Mouse (Mus musculus) forebrain, embryonic 10.5 days (tissue): ENCODE measurements at regions not wholly inside any gene's neighbourhood (a gene's known extent, or its start where the extent isn't known, plus 50 kb on each side); places are given as distances from the start of the nearest gene placed in this dataset.

Experiments used
- DNase-seq: peaks from one replicate; pipeline ENCODE4 v3.0.0-alpha.2; 2017; ENCODE audit warnings: low spot score; ENCODE audit errors: extremely low spot score
- H3K27ac ChIP-seq: fragments of 300-500 bp; sonication (generic); 2 replicates; pipeline ENCODE4 v1.5.1; 2016; ENCODE audit warnings: mild to moderate bottlenecking
- H3K27me3 ChIP-seq: fragments of 300-500 bp; sonication (generic); 2 replicates; pipeline ENCODE4 v1.6.1; 2016; ENCODE audit warnings: mild to moderate bottlenecking; ENCODE audit not compliant: poor library complexity, severe bottlenecking
- H3K36me3 ChIP-seq: fragments of 300-500 bp; sonication (generic); replicated peaks from 2 replicates; pipeline ENCODE4 v1.6.1; 2016; ENCODE audit warnings: mild to moderate bottlenecking, moderate library complexity
- H3K4me1 ChIP-seq: fragments of 300-500 bp; sonication (generic); 2 replicates; pipeline ENCODE4 v1.6.1; 2016
- H3K4me3 ChIP-seq: fragments of 300-500 bp; sonication (generic); 2 replicates; pipeline ENCODE4 v1.5.1; 2016; ENCODE audit warnings: mild to moderate bottlenecking, moderate library complexity
- H3K9me3 ChIP-seq: fragments of 300-500 bp; sonication (generic); 2 replicates; pipeline ENCODE4 v1.6.1; 2016; ENCODE audit warnings: mild to moderate bottlenecking, moderate library complexity
- WGBS: fragments of 180-500 bp; shearing (Covaris S2); methylation state at CpG from one replicate; pipeline ENCODE4 v1.1.7; 2016; 5-methylcytosine and 5-hydroxymethylcytosine counted together

- WGBS, result 91% methylated on average over 5 of the region's 5 CpGs
- Histone ChIP-seq H3K27ac (no peak overlapping the region), H3K36me3 (no peaks in the 10 kb centered on the region), H3K9me3 (no peaks in the 10 kb centered on the region), H3K27me3 (no peaks in the 10 kb centered on the region), H3K4me3 (no peak overlapping the region), H3K4me1 (no peaks in the 10 kb centered on the region)
- no peak for DNase-seq
These were observed 424.8 kb upstream of the Sall1 start for GRCm38 (mm10) chr8:89468782-89469220.

- peaks cover 9% of the 10 kb centered on the region for H3K4me1 ChIP-seq
- 92% methylated on average over 13 of the region's 13 CpGs for WGBS
- no peak for DNase-seq
- no peak overlapping the region for H3K27ac ChIP-seq
- no peak overlapping the region for H3K4me3 ChIP-seq
- no peaks in the 10 kb centered on the region for H3K27me3 ChIP-seq
- H3K9me3 ChIP-seq, result no peaks in the 10 kb centered on the region
- H3K36me3 ChIP-seq, result no peaks in the 10 kb centered on the region
These were observed 421.3 kb upstream of the Sall1 start for GRCm38 (mm10) chr8:89465211-89465753.

GRCm38 (mm10) chr8:89456517-89456916, 412.6 kb upstream of the Sall1 start:
- 56% methylated on average over 4 of the region's 4 CpGs for WGBS
- no peak overlapping the region for H3K4me3 ChIP-seq

GRCm38 (mm10) chr8:89455731-89456130, 411.8 kb upstream of the Sall1 start:
- DNase-seq, result no peak
- Histone ChIP-seq H3K36me3 (no peaks in the 10 kb centered on the region), H3K4me1 (peaks cover 10% of the 10 kb centered on the region), H3K4me3 (no peak overlapping the region), H3K9me3 (no peaks in the 10 kb centered on the region), H3K27ac (no peak overlapping the region), H3K27me3 (peaks cover 8% of the 10 kb centered on the region)
- 81% methylated on average over 5 of the region's 5 CpGs for WGBS

More at GRCm38 (mm10) chr8:89456517-89456916, 412.6 kb upstream of the Sall1 start:
- Histone ChIP-seq H3K36me3 (no peaks in the 10 kb centered on the region), H3K27me3 (peaks cover 8% of the 10 kb centered on the region), H3K27ac (no peak overlapping the region), H3K9me3 (no peaks in the 10 kb centered on the region), H3K4me1 (peaks cover 10% of the 10 kb centered on the region)
- no peak for DNase-seq

GRCm38 (mm10) chr8:89454197-89454596, 410.2 kb upstream of the Sall1 start:
- 86% methylated on average over 7 of the region's 7 CpGs for WGBS
- H3K4me1 ChIP-seq, result peaks cover 10% of the 10 kb centered on the region
- H3K9me3 ChIP-seq, result no peaks in the 10 kb centered on the region
- H3K27me3 ChIP-seq, result peaks cover 8% of the 10 kb centered on the region
- no peak for DNase-seq
- H3K36me3 ChIP-seq, result no peaks in the 10 kb centered on the region
- no peak overlapping the region for H3K27ac ChIP-seq
- H3K4me3 ChIP-seq, result no peak overlapping the region

- peaks cover 10% of the 10 kb centered on the region for H3K4me1 ChIP-seq
- no peaks in the 10 kb centered on the region for H3K9me3 ChIP-seq
- H3K27ac ChIP-seq, result no peak overlapping the region
- peaks cover 8% of the 10 kb centered on the region for H3K27me3 ChIP-seq
- no peak for DNase-seq
- 93% methylated on average over 2 of the region's 2 CpGs for WGBS
- H3K4me3 ChIP-seq, result no peak overlapping the region
- H3K36me3 ChIP-seq, result no peaks in the 10 kb centered on the region
These were observed 409.8 kb upstream of the Sall1 start for GRCm38 (mm10) chr8:89453724-89454123.

GRCm38 (mm10) chr8:89444466-89444865, 400.5 kb upstream of the Sall1 start:
- WGBS, result 87% methylated on average over 5 of the region's 5 CpGs
- no peak overlapping the region for H3K27ac ChIP-seq
- no peaks in the 10 kb centered on the region for H3K36me3 ChIP-seq
- DNase-seq, result no peak
- no peaks in the 10 kb centered on the region for H3K9me3 ChIP-seq
- H3K4me3 ChIP-seq, result no peak overlapping the region
- no peaks in the 10 kb centered on the region for H3K27me3 ChIP-seq
- no peaks in the 10 kb centered on the region for H3K4me1 ChIP-seq

GRCm38 (mm10) chr8:89439304-89439703, 395.3 kb upstream of the Sall1 start:
- Histone ChIP-seq H3K27ac (no peak overlapping the region), H3K4me1 (no peaks in the 10 kb centered on the region), H3K4me3 (no peak overlapping the region), H3K36me3 (no peaks in the 10 kb centered on the region), H3K27me3 (no peaks in the 10 kb centered on the region), H3K9me3 (no peaks in the 10 kb centered on the region)
- DNase-seq, result no peak
- 91% methylated on average over 6 of the region's 6 CpGs for WGBS

- Histone ChIP-seq H3K4me1 (no peaks in the 10 kb centered on the region), H3K27ac (no peak overlapping the region)
These were observed 383.0 kb upstream of the Sall1 start for GRCm38 (mm10) chr8:89426969-89427368.

GRCm38 (mm10) chr8:89415287-89415686, 371.3 kb upstream of the Sall1 start:
- 86% methylated on average over 2 of the region's 2 CpGs for WGBS

More at GRCm38 (mm10) chr8:89426969-89427368, 383.0 kb upstream of the Sall1 start:
- H3K9me3 ChIP-seq, result no peaks in the 10 kb centered on the region
- no peaks in the 10 kb centered on the region for H3K36me3 ChIP-seq
- 95% methylated on average over 3 of the region's 3 CpGs for WGBS
- no peaks in the 10 kb centered on the region for H3K27me3 ChIP-seq
- no peak for DNase-seq
- no peak overlapping the region for H3K4me3 ChIP-seq

GRCm38 (mm10) chr8:89412500-89412899, 368.5 kb upstream of the Sall1 start:
- Histone ChIP-seq H3K36me3 (no peaks in the 10 kb centered on the region), H3K27ac (no peak overlapping the region), H3K4me1 (peaks cover 19% of the 10 kb centered on the region), H3K27me3 (peaks cover 8% of the 10 kb centered on the region; the same call in 1 of the 2 replicates), H3K9me3 (no peaks in the 10 kb centered on the region), H3K4me3 (no peak overlapping the region)
- no peak for DNase-seq
- 80% methylated on average over 8 of the region's 8 CpGs for WGBS

More at GRCm38 (mm10) chr8:89415287-89415686, 371.3 kb upstream of the Sall1 start:
- Histone ChIP-seq H3K9me3 (no peaks in the 10 kb centered on the region), H3K27me3 (peaks cover 6% of the 10 kb centered on the region; the same call in 1 of the 2 replicates), H3K36me3 (no peaks in the 10 kb centered on the region), H3K27ac (no peak overlapping the region), H3K4me3 (no peak overlapping the region), H3K4me1 (peaks cover 19% of the 10 kb centered on the region)
- no peak for DNase-seq

GRCm38 (mm10) chr8:89412046-89412445, 368.1 kb upstream of the Sall1 start:
- H3K27ac ChIP-seq, result no peak overlapping the region
- H3K4me3 ChIP-seq, result no peak overlapping the region
- peaks cover 8% of the 10 kb centered on the region; the same call in 1 of the 2 replicates for H3K27me3 ChIP-seq
- no peaks in the 10 kb centered on the region for H3K9me3 ChIP-seq
- peak; percentile 18 for DNase-seq
- peaks cover 19% of the 10 kb centered on the region for H3K4me1 ChIP-seq
- WGBS, result 23% methylated on average over 7 of the region's 7 CpGs
- H3K36me3 ChIP-seq, result no peaks in the 10 kb centered on the region

GRCm38 (mm10) chr8:89406688-89407087, 362.7 kb upstream of the Sall1 start:
- Histone ChIP-seq H3K4me3 (no peak overlapping the region), H3K27ac (no peak overlapping the region), H3K36me3 (no peaks in the 10 kb centered on the region), H3K9me3 (no peaks in the 10 kb centered on the region), H3K4me1 (peaks cover 8% of the 10 kb centered on the region), H3K27me3 (peaks cover 8% of the 10 kb centered on the region; the same call in 1 of the 2 replicates)
- DNase-seq, result no peak
- 85% methylated on average over 5 of the region's 5 CpGs for WGBS

- Histone ChIP-seq H3K9me3 (no peaks in the 10 kb centered on the region), H3K36me3 (no peaks in the 10 kb centered on the region), H3K4me1 (no peaks in the 10 kb centered on the region), H3K27ac (no peak overlapping the region), H3K4me3 (no peak overlapping the region), H3K27me3 (no peaks in the 10 kb centered on the region)
- WGBS, result 87% methylated on average over 3 of the region's 3 CpGs
- no peak for DNase-seq
These were observed 360.3 kb upstream of the Sall1 start for GRCm38 (mm10) chr8:89404287-89404686.
